Mouse (Mus musculus) lung, embryonic 16.5 days (tissue): ENCODE results near the gene Selp. TPM values are rescaled to one million over a fixed set of nuclear protein-coding genes. Genes with fewer than 3 reads are reported as not detected.

Source experiments
- ATAC-seq: fragments of 200-750 bp; cut with Nextera tagmentation; 2 replicates; pipeline ENCODE4 v1.8.0; 2017; ENCODE audit warnings: low read depth, mild to moderate bottlenecking, moderate library complexity
- H3K27ac ChIP-seq: fragments of 300-500 bp; sonication (generic); 2 replicates; pipeline ENCODE4 v1.5.1; 2014; ENCODE audit warnings: mild to moderate bottlenecking, control low read depth, low read length
- H3K27me3 ChIP-seq: fragments of 300-500 bp; sonication (generic); 2 replicates; pipeline ENCODE4 v1.6.1; 2014; ENCODE audit warnings: low read depth, low read length, mixed read lengths; ENCODE audit not compliant: control insufficient read depth, insufficient read depth
- H3K36me3 ChIP-seq: fragments of 300-500 bp; sonication (generic); 2 replicates; pipeline ENCODE4 v1.6.1; 2014; ENCODE audit warnings: low read length; ENCODE audit not compliant: control insufficient read depth, insufficient read depth
- H3K4me1 ChIP-seq: fragments of 300-500 bp; sonication (generic); replicated peaks from 2 replicates; pipeline ENCODE4 v1.6.1; 2014; ENCODE audit warnings: low read length, mixed read lengths; ENCODE audit not compliant: control insufficient read depth, insufficient read depth
- H3K4me2 ChIP-seq: fragments of 300-500 bp; sonication (generic); 2 replicates; pipeline ENCODE4 v1.6.1; 2014; ENCODE audit warnings: low read depth, low read length, control low read depth
- H3K4me3 ChIP-seq: fragments of 300-500 bp; sonication (generic); 2 replicates; pipeline ENCODE4 v1.5.1; 2014; ENCODE audit warnings: mild to moderate bottlenecking, low read length, control low read depth
- H3K9ac ChIP-seq: fragments of 300-500 bp; sonication (generic); 2 replicates; pipeline ENCODE4 v1.6.1; 2014; ENCODE audit warnings: low read length, control low read depth
- H3K9me3 ChIP-seq: fragments of 300-500 bp; sonication (generic); 2 replicates; pipeline ENCODE4 v1.6.1; 2016; ENCODE audit warnings: low read length; ENCODE audit not compliant: control insufficient read depth
- WGBS: fragments of 180-500 bp; shearing (Covaris S2); extraction: QIAGEN DNeasy Blood & Tissue Kit; methylation state at CpG from one replicate; pipeline ENCODE4 v1.1.7; 2014; 5-methylcytosine and 5-hydroxymethylcytosine counted together
- polyA plus RNA-seq: library from polyadenylated mRNA; unstranded; fragments of >200 nt; fragmentation: Nextera tagmentation; extraction: Ambion mirVana; gene quantifications from 2 replicates; pipeline ENCODE4 v1.2.1, GENCODE M21; 2015

The Selp gene
- polyA plus RNA-seq, 1 experiment from 2014 or later: 0.08 TPM

DNA sequence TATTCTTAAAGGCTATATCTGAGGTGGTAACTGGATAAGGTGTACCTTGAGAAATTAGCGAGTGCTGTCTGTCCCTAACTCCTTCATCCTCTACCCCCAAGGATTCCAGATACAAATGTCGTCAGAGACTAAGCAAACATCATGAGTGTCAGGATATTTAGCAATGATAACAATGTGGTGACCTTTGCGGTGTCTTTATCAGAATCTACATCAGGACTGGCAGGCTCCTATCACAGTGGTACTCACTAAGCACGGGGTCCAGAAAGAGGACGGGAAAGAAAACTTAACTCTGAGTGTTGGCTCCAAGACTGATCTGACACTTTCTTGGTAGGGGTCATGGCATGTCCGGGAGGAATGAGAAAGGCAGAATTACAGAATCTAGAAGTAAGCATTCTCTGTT is 19.0 kb downstream of the Selp start:
- Histone ChIP-seq H3K9ac (no peak overlapping the region), H3K9me3 (no peaks in the 10 kb centered on the region), H3K27ac (no peak overlapping the region), H3K4me2 (no peak overlapping the region), H3K36me3 (no peaks in the 10 kb centered on the region), H3K4me3 (no peak overlapping the region), H3K4me1 (peaks cover 2% of the 10 kb centered on the region; the same call in 1 of the 2 replicates), H3K27me3 (no peaks in the 10 kb centered on the region)
- ATAC-seq: no peak
- 26% methylated on average over 6 of the region's 6 CpGs for WGBS

DNA sequence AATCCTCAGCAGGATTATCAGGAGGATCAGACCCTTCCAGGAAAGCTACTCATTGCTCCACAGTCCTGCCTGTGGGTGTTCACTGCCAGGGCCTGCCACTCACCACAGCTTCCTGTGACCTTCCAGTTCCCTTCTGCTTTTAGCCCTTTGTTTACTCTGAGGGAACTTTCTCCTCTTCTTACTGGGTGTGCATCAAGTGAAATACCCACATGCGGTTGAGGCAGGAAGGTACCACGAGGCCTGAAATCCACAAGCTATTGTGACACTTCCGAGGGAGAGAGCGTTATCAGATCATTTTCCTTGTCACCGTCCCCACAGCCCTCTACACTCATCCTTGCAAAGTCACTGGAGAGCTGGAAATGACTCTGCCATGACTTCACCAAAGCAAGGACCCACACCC is 20.3 kb downstream of the Selp start:
- ATAC-seq: peak; percentile 78

DNA sequence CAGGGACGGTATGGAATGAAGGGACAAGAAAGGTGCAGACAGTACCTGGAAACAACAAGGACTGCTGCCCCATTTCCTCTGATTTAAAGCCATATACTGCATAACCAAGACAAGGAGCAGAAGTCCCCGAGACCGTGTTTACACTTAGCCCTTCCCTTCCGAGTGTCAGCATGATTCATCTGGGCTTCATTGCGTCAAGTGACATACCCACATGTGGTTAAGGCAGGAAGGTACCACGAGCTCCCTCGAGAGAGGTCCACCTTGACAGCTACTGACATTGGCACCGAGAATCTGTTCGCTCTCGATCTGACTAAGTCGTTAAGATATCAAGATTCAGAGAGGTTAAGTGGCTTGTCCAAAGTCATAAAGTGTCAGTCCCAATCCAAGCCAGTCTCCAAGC is 20.9 kb downstream of the Selp start:
- Histone ChIP-seq H3K27ac (no peak overlapping the region), H3K4me2 (no peak overlapping the region), H3K4me3 (no peak overlapping the region), H3K4me1 (peaks cover 2% of the 10 kb centered on the region; the same call in 1 of the 2 replicates), H3K9ac (no peak overlapping the region), H3K36me3 (no peaks in the 10 kb centered on the region), H3K9me3 (no peaks in the 10 kb centered on the region), H3K27me3 (no peaks in the 10 kb centered on the region)
- ATAC-seq: peak; percentile 39
- WGBS: 24% methylated on average over 11 of the region's 11 CpGs

More for the DNA sequence above, 20.3 kb downstream of the Selp start:
- no peaks in the 10 kb centered on the region for H3K27me3 ChIP-seq
- peaks cover 2% of the 10 kb centered on the region; the same call in 1 of the 2 replicates for H3K4me1 ChIP-seq
- H3K36me3 ChIP-seq: no peaks in the 10 kb centered on the region
- WGBS: 24% methylated on average over 5 of the region's 5 CpGs
- H3K9me3 ChIP-seq: no peaks in the 10 kb centered on the region
- no peak overlapping the region for H3K4me2 ChIP-seq
- H3K27ac ChIP-seq: no peak overlapping the region
- H3K9ac ChIP-seq: no peak overlapping the region
- no peak overlapping the region for H3K4me3 ChIP-seq

DNA sequence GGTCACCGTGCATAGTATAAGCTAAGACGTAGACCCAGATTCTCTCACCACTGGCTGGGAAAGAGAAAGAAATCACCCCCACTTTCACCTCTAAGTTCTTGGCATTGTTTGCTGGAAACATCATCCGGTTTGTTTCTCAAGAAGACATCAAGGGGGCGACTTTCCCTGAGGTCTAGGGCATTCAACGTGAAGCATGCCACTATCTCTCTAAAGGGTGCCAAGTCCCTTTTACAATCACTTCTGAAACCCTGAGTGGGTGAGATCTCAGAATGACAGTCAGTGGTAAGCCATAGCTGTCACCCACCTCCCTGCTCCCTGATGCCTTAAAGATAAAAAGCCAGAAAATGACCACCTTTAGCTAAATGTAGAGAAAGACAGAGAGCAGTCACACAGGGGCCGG is 21.6 kb downstream of the Selp start:
- Histone ChIP-seq H3K36me3 (no peaks in the 10 kb centered on the region), H3K4me3 (no peak overlapping the region), H3K27me3 (no peaks in the 10 kb centered on the region), H3K27ac (no peak overlapping the region), H3K4me2 (no peak overlapping the region), H3K9me3 (no peaks in the 10 kb centered on the region), H3K9ac (no peak overlapping the region), H3K4me1 (peaks cover 2% of the 10 kb centered on the region; the same call in 1 of the 2 replicates)
- WGBS: 45% methylated on average over 6 of the region's 6 CpGs
- no peak for ATAC-seq

DNA sequence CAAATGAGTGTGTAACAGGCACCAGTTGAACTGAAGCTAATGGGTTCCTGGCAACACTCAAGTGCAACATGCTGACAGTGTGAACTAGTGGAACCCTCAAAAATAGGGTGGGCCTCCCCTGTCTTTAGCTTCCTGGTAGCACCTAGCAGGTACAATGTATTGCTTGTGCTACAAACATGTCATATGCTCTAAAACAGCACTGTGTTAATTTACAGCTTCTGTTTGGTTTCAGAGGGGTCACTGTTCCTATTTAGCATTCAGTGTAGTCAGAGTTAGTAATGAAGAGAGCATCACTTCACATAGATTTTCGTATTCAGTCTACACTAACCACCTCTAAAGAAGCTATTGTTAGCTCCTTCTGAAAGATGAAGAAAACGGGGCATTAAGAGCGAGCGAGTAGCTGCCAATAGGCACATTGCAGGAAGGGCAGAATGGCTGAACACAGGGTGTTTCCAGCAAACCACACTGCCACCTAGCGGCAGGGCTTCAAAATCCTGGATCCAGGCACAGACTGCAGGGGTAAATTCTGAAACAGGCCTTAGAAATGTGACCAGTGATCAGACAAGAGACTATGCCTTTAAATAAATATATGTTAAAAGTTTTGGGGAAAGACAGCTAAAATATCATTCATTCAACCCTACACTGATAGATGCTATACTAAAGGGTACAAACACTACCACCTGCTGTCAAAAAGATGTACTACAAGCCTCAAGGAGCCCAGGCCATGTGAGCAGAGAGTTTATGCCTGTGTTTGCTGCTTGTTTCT is 23.5 kb downstream of the Selp start:
- Histone ChIP-seq H3K4me3 (no peak overlapping the region), H3K4me1 (peaks cover 2% of the 10 kb centered on the region; the same call in 1 of the 2 replicates), H3K27ac (no peak overlapping the region), H3K9me3 (no peaks in the 10 kb centered on the region), H3K36me3 (no peaks in the 10 kb centered on the region), H3K27me3 (no peaks in the 10 kb centered on the region; the same call in 1 of the 2 replicates), H3K4me2 (peak overlapping the region; percentile 24; the same call in 1 of the 2 replicates), H3K9ac (no peak overlapping the region)
- ATAC-seq: peak; percentile 76
- 5% methylated on average over 5 of the region's 5 CpGs for WGBS

DNA sequence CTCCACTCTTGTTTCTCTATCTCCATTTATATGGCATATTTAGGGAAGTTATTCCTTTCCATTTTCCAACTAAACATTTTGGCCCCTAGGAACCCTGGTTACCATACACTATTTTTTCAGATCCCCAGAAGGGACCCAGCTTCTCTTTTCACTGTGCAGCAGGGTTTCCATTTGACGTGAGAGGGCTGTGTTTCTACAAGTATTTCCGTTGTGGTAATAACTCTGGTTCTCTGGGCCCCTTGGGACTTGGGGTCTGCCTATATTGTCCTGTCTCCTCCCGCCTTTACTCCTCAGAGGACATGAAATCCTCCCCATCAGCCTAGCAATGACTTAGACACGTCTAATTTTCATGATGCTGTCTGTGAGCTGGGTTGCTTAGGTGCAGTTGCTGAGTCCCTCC is 24.4 kb downstream of the Selp start:
- ATAC-seq: no peak
- Histone ChIP-seq H3K4me3 (no peak overlapping the region), H3K27ac (no peak overlapping the region), H3K4me1 (peaks cover 2% of the 10 kb centered on the region; the same call in 1 of the 2 replicates), H3K36me3 (no peaks in the 10 kb centered on the region), H3K27me3 (no peaks in the 10 kb centered on the region; the same call in 1 of the 2 replicates), H3K9ac (no peak overlapping the region), H3K4me2 (no peak overlapping the region), H3K9me3 (no peaks in the 10 kb centered on the region)
- WGBS: 68% methylated on average over 4 of the region's 4 CpGs

DNA sequence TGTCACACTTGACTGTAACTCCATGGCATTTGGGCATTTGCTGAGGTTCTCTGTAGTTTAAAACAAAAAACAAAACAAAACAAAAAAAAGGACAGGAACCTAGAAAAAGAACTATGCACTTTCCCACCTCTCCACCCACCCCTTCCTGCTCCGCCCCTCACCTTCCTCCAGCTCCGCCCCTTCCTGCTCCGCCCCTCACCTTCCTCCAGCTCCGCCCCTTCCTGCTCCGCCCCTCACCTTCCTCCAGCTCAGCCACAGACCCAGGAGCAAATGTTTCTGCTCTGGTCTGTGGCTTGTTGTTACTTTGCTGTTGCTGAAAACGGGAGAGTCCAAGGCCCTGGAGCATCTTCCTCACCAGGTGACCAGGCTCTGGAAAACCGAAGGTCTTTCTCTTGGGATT is 34.0 kb downstream of the Selp start:
- Histone ChIP-seq H3K4me3 (no peak overlapping the region), H3K36me3 (no peaks in the 10 kb centered on the region), H3K27ac (no peak overlapping the region), H3K9ac (no peak overlapping the region), H3K27me3 (no peaks in the 10 kb centered on the region), H3K4me1 (peaks cover 2% of the 10 kb centered on the region; the same call in 1 of the 2 replicates), H3K4me2 (no peak overlapping the region), H3K9me3 (no peaks in the 10 kb centered on the region)
- WGBS: 93% methylated on average over 7 of the region's 7 CpGs
- ATAC-seq: no peak

DNA sequence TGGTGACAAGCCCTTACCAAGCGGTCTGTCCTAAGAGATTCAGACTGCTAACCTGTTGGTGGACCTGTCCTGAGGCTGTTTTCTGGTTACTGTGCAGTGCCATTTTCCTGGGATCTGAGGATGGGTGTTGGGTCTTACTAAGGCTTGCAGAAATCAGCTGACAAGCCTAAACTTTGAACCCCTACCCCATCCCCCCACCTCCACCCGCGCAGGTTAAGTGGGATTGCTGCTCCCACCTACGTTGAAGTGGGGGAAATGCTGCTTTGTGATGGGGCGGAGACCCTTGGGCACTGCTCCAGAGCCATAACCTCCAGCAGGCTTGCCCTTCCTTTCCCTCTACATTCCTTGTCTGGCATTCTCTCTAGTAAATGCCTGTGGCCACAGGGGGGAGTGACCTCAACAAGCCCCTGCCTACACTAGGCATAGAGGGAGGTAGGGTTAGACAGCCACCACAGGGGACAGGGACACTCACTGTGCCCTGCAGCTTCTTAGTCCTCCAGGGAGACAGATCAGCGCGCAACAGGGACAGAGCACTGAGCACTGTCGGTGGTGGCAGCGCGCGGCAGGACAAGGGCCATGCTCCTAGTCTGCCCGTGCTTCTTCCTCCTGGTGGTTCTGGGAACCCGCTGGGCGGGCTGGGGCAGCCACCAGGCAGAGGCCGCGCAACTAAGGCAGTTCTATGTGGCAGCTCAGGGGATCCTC is 36.5 kb downstream of the Selp start, which contains the start of gene F5:
F5 (plus strand) TSS at position 452 of the 702 bp plus-strand sequence.
- no peaks in the 10 kb centered on the region for H3K36me3 ChIP-seq
- ATAC-seq: 0 out of 2 replicates have a peak, but pooled peaks have one; percentile 34
- H3K4me3 ChIP-seq: no peak within 1 kb of the TSS
- no peaks in the 10 kb centered on the region; the same call in 1 of the 2 replicates for H3K4me1 ChIP-seq
- H3K4me2 ChIP-seq: peak within 1 kb of the TSS; percentile 24; the same call in 1 of the 2 replicates
- no peak within 1 kb of the TSS for H3K27ac ChIP-seq
- no peaks in the 10 kb centered on the region for H3K9me3 ChIP-seq
- no peaks in the 10 kb centered on the region for H3K27me3 ChIP-seq
- WGBS: 9% methylated on average over 16 of the region's 16 CpGs
- no peak within 1 kb of the TSS for H3K9ac ChIP-seq

DNA sequence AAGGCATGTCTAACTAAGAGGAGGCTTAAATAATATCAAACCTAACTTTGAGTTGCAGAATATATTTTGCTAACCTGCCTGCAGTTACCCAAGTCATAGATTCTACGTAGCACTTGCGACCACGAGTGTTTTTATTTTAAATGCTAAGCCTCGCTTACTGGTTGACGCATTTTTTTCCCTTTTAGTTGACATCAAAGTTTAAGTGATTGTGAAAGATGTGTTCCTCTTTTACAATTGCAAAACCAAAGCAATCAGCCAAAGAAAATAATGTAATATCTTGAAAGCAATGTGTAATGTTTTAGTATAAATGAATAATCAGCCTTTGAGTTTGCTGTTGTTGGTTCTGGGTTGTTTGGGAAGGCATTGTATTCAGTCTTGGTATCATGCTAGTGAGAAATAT is 37.8 kb downstream of the Selp start:
- Histone ChIP-seq H3K27ac (no peak overlapping the region), H3K4me1 (no peaks in the 10 kb centered on the region; the same call in 1 of the 2 replicates), H3K4me3 (no peak overlapping the region), H3K9ac (no peak overlapping the region), H3K9me3 (no peaks in the 10 kb centered on the region), H3K36me3 (no peaks in the 10 kb centered on the region), H3K27me3 (no peaks in the 10 kb centered on the region), H3K4me2 (no peak overlapping the region)
- WGBS: 83% methylated on average over 5 of the region's 5 CpGs
- no peak for ATAC-seq
